Comparison of ENCODE assay signal across 8 mouse cellular contexts in genomic region chr9:42652756-42653155, GRCm38 (mm10).
A peak's percentile ranks its signal among the peaks of the same experiment; 100 is the strongest.
DNase-seq lines count a peak whose midpoint lies in the region.

No protein-coding gene starts in this region.

- DNase-seq in gastrocnemius, adult 18-20 months (ENCODE audit: low spot score): peak; percentile 3
- DNase-seq in gastrocnemius, adult 8-10 months (ENCODE audit: low spot score in 2 of 2): no peak
- DNase-seq in thymus, postnatal 0 days (ENCODE audit: low spot score): peak; percentile 26
- no peak for DNase-seq in thymus, adult 18-20 months
- peak; percentile 37 to 66 for DNase-seq in kidney, postnatal 25 days
- DNase-seq in thymus, postnatal 14 days: peak; percentile 37
- no peak for DNase-seq in layer of hippocampus, postnatal 14 days (ENCODE audit: low spot score in 2 of 2)
- no peak for DNase-seq in left cerebral cortex, postnatal 36 days (ENCODE audit: low spot score in 2 of 2)

- intact Hi-C loops in left cerebral cortex, postnatal 36 days (cut with DNase I): no loop called here

Comparison
In these comparisons a context has a peak if more than half of its experiments do, and no peak if none do; other contexts are left out.
1. DNase-seq: peak in gastrocnemius, adult 18-20 months (single experiment), thymus, postnatal 0 days (single experiment), kidney, postnatal 25 days (2 of 2) and thymus, postnatal 14 days (single experiment); none in gastrocnemius, adult 8-10 months (0 of 2), thymus, adult 18-20 months (0 of 2), layer of hippocampus, postnatal 14 days (0 of 2) and left cerebral cortex, postnatal 36 days (0 of 2).